Mouse (Mus musculus): Measurements from ENCODE around the gene Lgals1.

- TF ChIP-seq TCF12 (IDR thresholded peaks at IDR 0.05; ENCODE audit: insufficient read depth, poor library complexity, severe bottlenecking): no peak
- TF ChIP-seq USF1 (IDR thresholded peaks at IDR 0.05; ENCODE audit: low read depth): no peak
- TF ChIP-seq POLR2A (IDR thresholded peaks at IDR 0.05; ENCODE audit: insufficient read length, low read depth): no peak
- TF ChIP-seq E2F4 (IDR thresholded peaks at IDR 0.05; ENCODE audit: insufficient read depth): no peak
- TF ChIP-seq POLR2AphosphoS2 (IDR thresholded peaks at IDR 0.05; ENCODE audit: insufficient read length, low read depth): no peak
- no peak for TF ChIP-seq CEBPB (IDR thresholded peaks at IDR 0.05; ENCODE audit: insufficient read depth, poor library complexity, severe bottlenecking)
- TF ChIP-seq MYOG (IDR thresholded peaks at IDR 0.05; ENCODE audit: control insufficient read depth in 1 of 3, insufficient read depth in 1 of 3, insufficient read length in 2 of 3, low read depth in 2 of 3): no peak
- TF ChIP-seq MAX (IDR thresholded peaks at IDR 0.05; ENCODE audit: low read depth): no peak
- TF ChIP-seq REST (IDR thresholded peaks at IDR 0.05; ENCODE audit: insufficient read depth, insufficient read length): no peak
These were observed 29.0 kb upstream of the Lgals1 start for GRCm38 (mm10) chr15:78897488-78897887.
